Mouse (Mus musculus) cerebellum, adult 2 months (tissue): ENCODE data around the gene Mrtfa.

Experiments used
- CTCF ChIP-seq: fragments of 200-500 bp; IDR thresholded peaks from 2 replicates; pipeline ENCODE4 v1.5.1; 2011; ENCODE audit warnings: low read depth, mild to moderate bottlenecking, control low read depth, low read length, moderate library complexity, borderline replicate concordance; ENCODE audit not compliant: insufficient read depth
- POLR2A ChIP-seq: fragments of 200-500 bp; IDR thresholded peaks from 2 replicates; pipeline ENCODE4 v1.6.1; 2011; ENCODE audit warnings: low read length, control low read depth, borderline replicate concordance; ENCODE audit not compliant: insufficient read depth

DNA sequence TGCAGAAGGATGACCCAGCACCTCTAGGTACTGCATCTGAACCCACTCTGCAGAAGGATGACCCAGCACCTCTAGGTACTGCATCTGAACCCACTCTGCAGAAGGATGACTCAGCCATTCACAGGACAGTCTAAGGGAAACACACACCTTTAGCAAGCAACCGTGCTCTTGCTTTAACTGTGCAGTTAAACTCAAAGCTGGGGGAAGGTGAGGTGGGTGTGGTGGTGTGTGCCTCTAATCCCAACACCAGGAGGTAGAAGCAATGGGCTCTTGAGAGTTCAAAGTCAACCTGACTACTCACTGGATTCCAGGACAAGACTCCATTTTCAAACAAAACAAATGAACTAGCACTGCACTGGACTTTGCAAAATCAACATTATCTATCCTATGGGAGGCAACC lies 5.6 kb downstream of the Mrtfa start:
- TF ChIP-seq POLR2A (no peak), CTCF (no peak)
